Mouse (Mus musculus) spleen, adult 2 months (tissue): ENCODE data around the gene Rflna. TPM values are rescaled to one million over a fixed set of nuclear protein-coding genes. Genes with fewer than 3 reads are reported as not detected.

ENCODE experiments used
- DNase-seq, 2 experiments: peaks; one replicate each; pipeline versions ENCODE4 v3.0.0 to v3.0.0-alpha.2; 2012 to 2021; ENCODE audit warnings: low spot score in 2 of 2, low read depth in 1 of 2
- H3K27ac ChIP-seq: fragments of 200-500 bp; 2 replicates; pipeline ENCODE4 v1.5.1; 2012; ENCODE audit warnings: low read length, inconsistent platforms; ENCODE audit not compliant: insufficient read depth
- H3K27me3 ChIP-seq: fragments of 200-500 bp; 2 replicates; pipeline ENCODE4 v1.6.1; 2012; ENCODE audit warnings: mild to moderate bottlenecking, moderate library complexity, low read length, inconsistent platforms; ENCODE audit not compliant: control insufficient read depth, insufficient read depth
- H3K36me3 ChIP-seq: fragments of 200-500 bp; 2 replicates; pipeline ENCODE4 v1.6.1; 2012; ENCODE audit warnings: mild to moderate bottlenecking, low read length, inconsistent platforms; ENCODE audit not compliant: control insufficient read depth, insufficient read depth
- H3K4me1 ChIP-seq: fragments of 200-500 bp; 2 replicates; pipeline ENCODE4 v1.6.1; 2011; ENCODE audit warnings: inconsistent platforms; ENCODE audit not compliant: control insufficient read depth, insufficient read depth, insufficient read length
- H3K4me3 ChIP-seq: fragments of 200-500 bp; 2 replicates; pipeline ENCODE4 v1.5.1; 2011; ENCODE audit warnings: mild to moderate bottlenecking, inconsistent platforms; ENCODE audit not compliant: insufficient read depth, insufficient read length; ENCODE audit errors: extremely low read depth
- CTCF ChIP-seq: fragments of 200-500 bp; IDR thresholded peaks from 2 replicates; pipeline ENCODE4 v1.5.1; 2011; ENCODE audit warnings: mild to moderate bottlenecking, inconsistent platforms; ENCODE audit not compliant: insufficient read depth, insufficient read length, insufficient replicate concordance; ENCODE audit errors: extremely low read depth
- POLR2A ChIP-seq: fragments of 200-500 bp; IDR thresholded peaks from 2 replicates; pipeline ENCODE4 v1.6.1; 2011; ENCODE audit warnings: low read depth, low read length, inconsistent platforms
- WGBS: fragments of 180-500 bp; shearing (Covaris S2); methylation state at CpG from one replicate; pipeline ENCODE4 v1.1.7; 2018; 5-methylcytosine and 5-hydroxymethylcytosine counted together
- polyA plus RNA-seq: library from polyadenylated mRNA; depleted of rRNA; stranded (reverse); fragments of >200 nt; gene quantifications from 2 replicates; pipeline ENCODE4 v1.2.3, GENCODE M21; 2012

Rflna gene
- polyA plus RNA-seq, 1 experiment, result 0.54 TPM

DNA sequence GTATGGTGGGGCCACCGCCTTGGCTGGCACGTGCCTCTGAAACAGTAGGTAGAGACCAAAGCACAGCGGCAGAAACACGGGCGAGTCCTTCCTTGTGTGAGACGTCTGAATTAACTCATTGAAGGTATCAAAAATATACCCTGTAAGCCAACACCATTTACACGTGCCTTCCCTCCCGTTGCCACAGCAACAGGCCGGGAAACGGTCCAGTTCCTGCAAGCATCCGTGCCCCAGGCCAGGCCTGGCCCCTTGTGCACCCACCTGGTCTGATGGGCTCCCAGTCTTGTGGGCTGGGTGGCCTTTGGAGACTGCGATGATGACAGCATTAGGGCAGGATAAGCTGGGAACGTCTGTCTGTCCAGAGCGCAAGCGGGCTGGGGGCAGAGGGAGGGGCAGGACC, 14.3 kb downstream of the Rflna start:
- Histone ChIP-seq H3K36me3 (peaks cover 27% of the 10 kb centered on the region), H3K27me3 (no peaks in the 10 kb centered on the region), H3K4me1 (no peaks in the 10 kb centered on the region), H3K4me3 (no peak overlapping the region), H3K27ac (no peak overlapping the region)
- TF ChIP-seq CTCF (no peak), POLR2A (no peak)
- DNase-seq, result no peak
- WGBS, result 91% methylated on average over 15 of the region's 15 CpGs

DNA sequence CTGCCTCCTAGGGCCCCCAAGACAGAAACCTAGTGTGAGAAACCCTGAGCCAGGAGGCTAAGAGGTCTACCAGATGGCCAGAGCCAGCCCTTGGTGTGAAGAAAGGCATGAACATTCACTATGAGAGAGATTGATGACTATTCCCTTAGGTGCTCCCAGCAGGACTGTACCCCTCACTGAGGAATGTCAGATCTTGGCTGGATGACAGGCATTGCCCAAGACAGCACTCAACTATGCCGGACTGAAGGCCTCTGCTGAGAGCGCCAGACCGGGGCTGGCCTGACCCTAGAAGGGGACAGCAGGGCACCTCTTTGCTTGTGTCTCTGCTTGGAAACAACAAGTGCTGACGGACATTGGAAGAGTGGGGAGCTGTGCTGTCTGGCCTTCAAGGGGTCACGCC, 16.1 kb downstream of the Rflna start:
- Histone ChIP-seq H3K4me3 (no peak overlapping the region), H3K4me1 (no peaks in the 10 kb centered on the region), H3K36me3 (peaks cover 41% of the 10 kb centered on the region), H3K27ac (no peak overlapping the region), H3K27me3 (no peaks in the 10 kb centered on the region)
- TF ChIP-seq CTCF (no peak), POLR2A (no peak)
- 92% methylated on average over 5 of the region's 5 CpGs for WGBS
- no peak for DNase-seq

- no peaks in the 10 kb centered on the region for H3K4me1 ChIP-seq
- H3K27ac ChIP-seq, result no peak overlapping the region
- WGBS, result 86% methylated on average over 11 of the region's 11 CpGs
- DNase-seq, result no peak
- no peaks in the 10 kb centered on the region for H3K27me3 ChIP-seq
- H3K4me3 ChIP-seq, result no peak overlapping the region
- TF ChIP-seq CTCF (no peak), POLR2A (no peak)
- peaks cover 52% of the 10 kb centered on the region for H3K36me3 ChIP-seq
These were observed 18.3 kb downstream of the Rflna start for GRCm38 (mm10) chr5:125021298-125021697.

- no peaks in the 10 kb centered on the region for H3K27me3 ChIP-seq
- no peaks in the 10 kb centered on the region for H3K4me1 ChIP-seq
- peaks cover 53% of the 10 kb centered on the region for H3K36me3 ChIP-seq
- no peak for DNase-seq
- H3K4me3 ChIP-seq, result no peak overlapping the region
- TF ChIP-seq CTCF (peak; percentile 24; the same call in 1 of the 2 replicates), POLR2A (no peak)
- no peak overlapping the region for H3K27ac ChIP-seq
- 88% methylated on average over 14 of the region's 14 CpGs for WGBS
These were observed 21.0 kb downstream of the Rflna start for GRCm38 (mm10) chr5:125024002-125024401.

GRCm38 (mm10) chr5:125028371-125028770, 25.4 kb downstream of the Rflna start:
- WGBS, result 90% methylated on average over 15 of the region's 15 CpGs
- H3K27ac ChIP-seq, result no peak overlapping the region
- no peaks in the 10 kb centered on the region for H3K27me3 ChIP-seq
- TF ChIP-seq POLR2A (no peak), CTCF (no peak)
- no peak overlapping the region for H3K4me3 ChIP-seq
- H3K36me3 ChIP-seq, result peaks cover 72% of the 10 kb centered on the region
- no peaks in the 10 kb centered on the region for H3K4me1 ChIP-seq
- no peak for DNase-seq

DNA sequence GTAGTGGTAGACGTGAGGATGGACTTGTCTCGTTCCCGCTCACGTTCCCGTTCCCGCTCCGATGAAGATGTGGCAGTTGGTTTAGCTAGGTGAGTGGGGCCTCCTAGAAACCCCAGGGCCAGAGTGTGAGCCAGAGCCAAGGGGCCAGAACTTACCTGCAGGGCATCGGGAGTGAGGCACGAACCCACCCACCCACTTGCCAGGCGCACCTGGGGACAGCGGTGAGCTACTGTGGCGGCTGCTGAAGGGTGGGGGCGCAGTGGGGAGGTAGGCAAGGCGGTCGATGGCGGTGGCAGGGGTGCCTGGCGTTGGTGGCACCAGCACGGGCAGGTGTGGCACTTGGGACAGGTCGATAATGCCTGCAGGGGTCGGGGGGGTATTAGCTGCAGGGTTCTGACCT, 25.9 kb downstream of the Rflna start:
- Histone ChIP-seq H3K27me3 (no peaks in the 10 kb centered on the region), H3K27ac (no peak overlapping the region), H3K4me1 (no peaks in the 10 kb centered on the region), H3K4me3 (no peak overlapping the region), H3K36me3 (peaks cover 73% of the 10 kb centered on the region)
- TF ChIP-seq CTCF (no peak), POLR2A (no peak)
- 94% methylated on average over 20 of the region's 20 CpGs for WGBS
- DNase-seq, result no peak

GRCm38 (mm10) chr5:125036483-125036882, 33.5 kb downstream of the Rflna start:
- Histone ChIP-seq H3K4me3 (no peak overlapping the region), H3K27ac (no peak overlapping the region), H3K27me3 (no peaks in the 10 kb centered on the region), H3K4me1 (peaks cover 15% of the 10 kb centered on the region; the same call in 1 of the 2 replicates), H3K36me3 (peaks cover 54% of the 10 kb centered on the region)
- TF ChIP-seq POLR2A, result no peak
- no peak for TF ChIP-seq CTCF
- DNase-seq, result no peak
- 84% methylated on average over 8 of the region's 8 CpGs for WGBS
